Mouse (Mus musculus) G1E (cell line): ENCODE data around the gene Mtif3. TPM values are rescaled to one million over a fixed set of nuclear protein-coding genes. Genes with fewer than 3 reads are reported as not detected.
A peak's percentile ranks its signal among the peaks of the same experiment; 100 is the strongest.

Experiments
- ATAC-seq: 2 replicates; pipeline ENCODE4 v1.8.0; 2016; ENCODE audit warnings: mild to moderate bottlenecking; ENCODE audit not compliant: insufficient number of reproducible peaks, poor library complexity, low FRiP score, severe bottlenecking; ENCODE audit errors: extremely low read depth
- DNase-seq: peaks from one replicate; pipeline ENCODE4 v3.0.0; 2012; ENCODE audit warnings: low spot score
- H3K27me3 ChIP-seq: 2 replicates; pipeline ENCODE4 v1.6.1; 2012; ENCODE audit warnings: mild to moderate bottlenecking, low read length, inconsistent platforms; ENCODE audit not compliant: insufficient read depth
- H3K36me3 ChIP-seq: replicated peaks from 2 replicates; pipeline ENCODE3; 2012; ENCODE audit warnings: mild to moderate bottlenecking, inconsistent platforms
- H3K4me1 ChIP-seq: 2 replicates; pipeline ENCODE4 v1.6.1; 2012; ENCODE audit warnings: low read depth, low read length, inconsistent platforms, mixed read lengths; ENCODE audit not compliant: insufficient read depth
- H3K4me3 ChIP-seq: 2 replicates; pipeline ENCODE4 v1.5.1; 2012; ENCODE audit warnings: low read depth, mild to moderate bottlenecking, inconsistent platforms, low read length, moderate library complexity, mixed read lengths
- H3K9me3 ChIP-seq: replicated peaks from 2 replicates; pipeline ENCODE4 v1.6.1; 2012; ENCODE audit warnings: inconsistent platforms
- CTCF ChIP-seq: IDR thresholded peaks from 2 replicates; pipeline ENCODE4 v1.5.1; 2012; ENCODE audit warnings: low read depth, low read length, inconsistent platforms, mixed read lengths
- GATA1 ChIP-seq: IDR thresholded peaks from 2 replicates; pipeline ENCODE4 v1.6.1; 2012; ENCODE audit warnings: borderline replicate concordance, low read length, inconsistent platforms, mixed read lengths
- GATA2 ChIP-seq: IDR thresholded peaks from 2 replicates; pipeline ENCODE4 v1.6.1; 2012; ENCODE audit warnings: low read depth, low read length, inconsistent platforms, borderline replicate concordance
- POLR2AphosphoS5 ChIP-seq: IDR thresholded peaks from 2 replicates; pipeline ENCODE4 v1.6.1; 2012; ENCODE audit warnings: low read depth, low read length, inconsistent platforms; ENCODE audit not compliant: insufficient replicate concordance
- TAL1 ChIP-seq: conservative IDR thresholded peaks from 2 replicates; pipeline ENCODE4 v1.6.1; 2012; ENCODE audit warnings: low read depth, low read length, inconsistent platforms, mixed read lengths
- polyA plus RNA-seq: library from polyadenylated mRNA; stranded (reverse); fragments of >175 nt; gene quantifications from 2 replicates; pipeline ENCODE4 v1.2.3, GENCODE M21; 2012
- total RNA-seq, 2 experiments: library from RNA; stranded (forward) in 1 of 2; stranded (reverse) in 1 of 2; fragments of 200-1000 nt in 1 of 2; fragments of >200 nt in 1 of 2; fragmentation: Nextera tagmentation in 1 of 2; gene quantifications; 2 replicates each; pipeline ENCODE4 v1.2.3; 2014 to 2017

Gene Mtif3
- total and polyA plus RNA-seq, 3 experiments = 7.6 to 28.9 (median 14.4) TPM

- ATAC-seq (no peak), DNase-seq (no peak)
- no peaks in the 10 kb centered on the region for H3K36me3 ChIP-seq
- H3K9me3 ChIP-seq = no peaks in the 10 kb centered on the region; the same call in 1 of the 2 replicates
- no peaks in the 10 kb centered on the region for H3K4me1 ChIP-seq
- no peak overlapping the region for H3K4me3 ChIP-seq
- TF ChIP-seq GATA2 (no peak), GATA1 (no peak), POLR2AphosphoS5 (no peak), CTCF (no peak), TAL1 (no peak)
- H3K27me3 ChIP-seq = peaks cover 3% of the 10 kb centered on the region; the same call in 1 of the 2 replicates
Observed at GRCm38 (mm10) chr5:146994973-146995372, 31.4 kb upstream of the Mtif3 start.

- H3K9me3 ChIP-seq = no peaks in the 10 kb centered on the region
- no peak for ATAC-seq
- no peaks in the 10 kb centered on the region for H3K4me1 ChIP-seq
- peaks cover 3% of the 10 kb centered on the region; the same call in 1 of the 2 replicates for H3K27me3 ChIP-seq
- no peak overlapping the region for H3K4me3 ChIP-seq
- H3K36me3 ChIP-seq = no peaks in the 10 kb centered on the region
- TF ChIP-seq GATA1 (no peak), TAL1 (no peak), GATA2 (no peak), POLR2AphosphoS5 (no peak), CTCF (no peak)
- no peak for DNase-seq
Observed at GRCm38 (mm10) chr5:146993509-146993908, 29.9 kb upstream of the Mtif3 start.

- H3K27me3 ChIP-seq = peaks cover 18% of the 10 kb centered on the region
- no peaks in the 10 kb centered on the region for H3K4me1 ChIP-seq
- no peaks in the 10 kb centered on the region for H3K9me3 ChIP-seq
- TF ChIP-seq CTCF (no peak), GATA2 (no peak), POLR2AphosphoS5 (no peak), GATA1 (no peak), TAL1 (no peak)
- DNase-seq = no peak
- no peak overlapping the region for H3K4me3 ChIP-seq
- no peaks in the 10 kb centered on the region for H3K36me3 ChIP-seq
- ATAC-seq = no peak
Observed at GRCm38 (mm10) chr5:146989051-146989450, 25.5 kb upstream of the Mtif3 start.

- DNase-seq = no peak
- ATAC-seq = no peak
- Histone ChIP-seq H3K27me3 (peaks cover 20% of the 10 kb centered on the region), H3K4me3 (no peak overlapping the region), H3K9me3 (no peaks in the 10 kb centered on the region), H3K36me3 (no peaks in the 10 kb centered on the region), H3K4me1 (no peaks in the 10 kb centered on the region)
- TF ChIP-seq GATA1 = no peak
- no peak for TF ChIP-seq CTCF
- no peak for TF ChIP-seq TAL1
- TF ChIP-seq GATA2 = no peak
- no peak for TF ChIP-seq POLR2AphosphoS5
Observed at GRCm38 (mm10) chr5:146987588-146987987, 24.0 kb upstream of the Mtif3 start.

- no peaks in the 10 kb centered on the region for H3K4me1 ChIP-seq
- H3K36me3 ChIP-seq = no peaks in the 10 kb centered on the region
- H3K27me3 ChIP-seq = peaks cover 23% of the 10 kb centered on the region
- no peak for TF ChIP-seq POLR2AphosphoS5
- no peak for TF ChIP-seq GATA2
- no peak for TF ChIP-seq CTCF
- TF ChIP-seq GATA1 = no peak
- no peak for TF ChIP-seq TAL1
- H3K4me3 ChIP-seq = no peak overlapping the region
- DNase-seq = no peak
- no peak for ATAC-seq
- no peaks in the 10 kb centered on the region for H3K9me3 ChIP-seq
Observed at GRCm38 (mm10) chr5:146985725-146986433, 22.3 kb upstream of the Mtif3 start.

- Histone ChIP-seq H3K36me3 (no peaks in the 10 kb centered on the region), H3K9me3 (no peaks in the 10 kb centered on the region), H3K4me3 (no peak overlapping the region), H3K4me1 (no peaks in the 10 kb centered on the region), H3K27me3 (peaks cover 23% of the 10 kb centered on the region)
- TF ChIP-seq POLR2AphosphoS5 = no peak
- peak; percentile 94 for TF ChIP-seq CTCF
- no peak; the same call in 1 of the 2 replicates for ATAC-seq
- DNase-seq = peak; percentile 53
Observed at GRCm38 (mm10) chr5:146983216-146983615, 19.6 kb upstream of the Mtif3 start.

GRCm38 (mm10) chr5:146981376-146981775 is 17.8 kb upstream of the Mtif3 start:
- Histone ChIP-seq H3K4me1 (no peaks in the 10 kb centered on the region), H3K36me3 (no peaks in the 10 kb centered on the region), H3K27me3 (peaks cover 26% of the 10 kb centered on the region), H3K9me3 (no peaks in the 10 kb centered on the region), H3K4me3 (no peak overlapping the region)
- DNase-seq (no peak), ATAC-seq (no peak)
- no peak for TF ChIP-seq POLR2AphosphoS5
- no peak for TF ChIP-seq GATA2
- TF ChIP-seq TAL1 = no peak
- no peak for TF ChIP-seq GATA1
- no peak for TF ChIP-seq CTCF
